Mouse (Mus musculus) olfactory bulb, adult 2 months (tissue): ENCODE measurements around the gene Celf3.

Experiments
- CTCF ChIP-seq: fragments of 200-500 bp; IDR thresholded peaks from 2 replicates; pipeline ENCODE4 v1.5.1; 2012; ENCODE audit warnings: low read depth, mild to moderate bottlenecking, low read length, moderate library complexity; ENCODE audit not compliant: insufficient read depth
- POLR2A ChIP-seq: fragments of 200-500 bp; IDR thresholded peaks from 2 replicates; pipeline ENCODE4 v1.6.1; 2012; ENCODE audit warnings: mild to moderate bottlenecking, low read depth, low read length, moderate library complexity; ENCODE audit not compliant: insufficient read depth

DNA sequence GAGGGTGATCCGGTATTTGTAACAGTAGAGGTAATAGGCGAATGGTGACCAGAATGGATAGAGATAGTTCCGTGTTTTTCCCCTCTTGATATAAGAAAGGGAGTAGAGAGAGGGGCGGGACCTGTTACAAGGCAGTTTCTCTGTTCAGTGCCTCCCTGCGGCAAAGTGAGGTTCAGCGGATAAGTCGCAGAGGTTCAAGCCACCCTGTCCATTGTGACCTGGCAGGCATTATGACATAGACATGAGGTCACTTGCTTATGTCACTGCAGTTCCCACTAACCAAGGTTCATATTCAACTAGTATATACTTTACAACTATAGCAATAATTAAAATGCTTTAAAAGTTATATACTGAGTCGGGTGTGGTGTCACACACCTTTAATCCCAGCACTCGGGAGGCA is 41.7 kb upstream of the Celf3 start:
- TF ChIP-seq POLR2A (no peak), CTCF (no peak)
